ENCODE assay signal across 15 mouse cellular contexts in the genomic region with DNA sequence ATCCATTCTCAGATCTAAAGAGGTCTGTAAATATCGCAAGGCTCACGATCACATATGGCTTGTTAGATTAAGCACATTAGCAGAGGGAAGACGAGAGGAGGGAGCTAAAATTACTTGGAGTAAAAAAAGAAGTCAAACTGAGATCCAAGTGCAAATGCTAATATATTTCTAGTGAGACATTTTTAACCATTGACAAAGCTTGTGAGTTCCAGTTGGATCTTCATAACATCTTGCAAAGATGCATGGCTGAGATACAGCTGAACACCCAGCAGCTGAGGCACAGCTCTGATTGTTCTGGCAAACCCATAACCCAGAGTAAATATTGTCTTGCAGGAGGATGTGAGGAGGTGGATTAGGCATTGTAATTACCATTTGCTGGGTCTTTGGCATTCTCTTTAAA.
DNase-seq lines count a peak whose midpoint lies in the region.
"Had no signal": no experiment of that assay in that cellular context is flagged by ENCODE, and none has a peak within 500 bp of the region (broad histone marks: within the 10 kb centered on the region; RNA-seq: fewer than 3 reads in every experiment).

No protein-coding gene starts in this region.

- peak; percentile 28 to 70 for DNase-seq in layer of hippocampus, adult 18-20 months (ENCODE audit: low spot score in 2 of 2)
- no peak for DNase-seq in layer of hippocampus, postnatal 25 days (ENCODE audit: extremely low spot score in 1 of 2, low spot score in 1 of 2)
- DNase-seq in frontal cortex, adult 2 months (ENCODE audit: extremely low spot score in 1 of 2, low spot score in 1 of 2): peak; percentile 54 to 58
- DNase-seq in layer of hippocampus, postnatal 14 days (ENCODE audit: low spot score in 2 of 2): peak; percentile 2 to 49
- DNase-seq in right cerebral cortex, postnatal 25 days: peak; percentile 12
- no peak for DNase-seq in natural killer cell, adult 2 months (ENCODE audit: low spot score in 2 of 2)
- no peak for DNase-seq in gastrocnemius, adult 8-10 months (ENCODE audit: low spot score in 2 of 2)
- DNase-seq: adrenal gland, postnatal 14 days; B cell, adult 2 months; cerebellum, adult 8-10 months; gastrocnemius, postnatal 10 days; kidney, adult 9 months; liver; lung, adult 18-20 months; thymus, adult 2 months had no signal

Comparison
In these comparisons a context has a peak if more than half of its experiments do, and no peak if none do; other contexts are left out.
1. DNase-seq: peak in layer of hippocampus, adult 18-20 months (2 of 2), frontal cortex, adult 2 months (2 of 2), layer of hippocampus, postnatal 14 days (2 of 2) and right cerebral cortex, postnatal 25 days (single experiment); none in layer of hippocampus, postnatal 25 days (0 of 2), natural killer cell, adult 2 months (0 of 2) and gastrocnemius, adult 8-10 months (0 of 2).